Mouse (Mus musculus): ENCODE results near the gene Zfp853. TPM values are rescaled to one million over a fixed set of nuclear protein-coding genes. Genes with fewer than 3 reads are reported as not detected.

Zfp853 gene
- polyA plus RNA-seq, 1 experiment from 2014 or later, result 0.14 TPM

GRCm38 (mm10) chr5:143288378-143288911 lies 5.0 kb downstream of the Zfp853 start:
- no peak for DNase-seq (ENCODE audit: low spot score)

DNA sequence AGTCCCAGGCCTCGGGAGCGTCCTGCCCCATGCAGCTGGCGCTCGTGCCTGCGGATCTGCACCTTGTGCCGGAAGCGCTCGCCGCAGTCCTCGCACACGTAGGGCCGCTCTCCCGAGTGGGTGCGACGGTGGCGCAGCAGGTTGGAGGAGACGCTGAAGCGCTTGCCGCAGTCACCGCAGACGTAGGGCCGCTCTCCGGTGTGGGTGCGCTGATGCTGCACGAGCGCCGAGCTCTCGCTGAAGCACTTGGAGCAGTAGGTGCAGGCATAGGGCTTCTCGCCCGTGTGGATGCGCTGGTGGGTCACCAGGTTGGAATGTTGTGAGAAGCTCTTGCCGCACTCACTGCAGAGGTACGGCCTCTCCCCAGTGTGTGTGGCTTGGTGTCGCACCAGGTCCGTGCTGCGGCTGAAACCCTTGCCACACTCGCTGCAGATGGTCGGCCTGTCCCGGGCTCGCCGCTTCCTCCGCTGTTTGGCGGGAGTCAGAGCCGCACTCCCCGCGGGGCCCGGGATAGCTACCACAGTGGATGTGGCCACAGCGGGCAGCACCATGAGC lies 5.6 kb downstream of the Zfp853 start:
- no peaks in the 10 kb centered on the region for H3K36me3 ChIP-seq (ENCODE audit: insufficient read depth, low read length)
- peak overlapping the region; percentile 55 for H3K4me2 ChIP-seq (ENCODE audit: low read length)
- peaks cover 7% of the 10 kb centered on the region; the same call in 1 of the 2 replicates for H3K4me1 ChIP-seq (replicated peaks; ENCODE audit: insufficient read depth, low read length)
- no peak for TF ChIP-seq CTCF (IDR thresholded peaks at IDR 0.05; ENCODE audit: low read depth)
- H3K9me3 ChIP-seq (replicated peaks; ENCODE audit: low read length), result no peaks in the 10 kb centered on the region
- no peak for ATAC-seq (replicated peaks; ENCODE audit: low FRiP score, low read depth)
- no peak overlapping the region for H3K27ac ChIP-seq
- peaks cover 34% of the 10 kb centered on the region for H3K27me3 ChIP-seq (ENCODE audit: insufficient read depth, low read length)
- H3K4me3 ChIP-seq (replicated peaks; ENCODE audit: low read depth, low read length), result peak overlapping the region; percentile 26
- 0 out of 2 replicates have a peak overlapping the region, but pooled peaks have one; percentile 5 for H3K9ac ChIP-seq (ENCODE audit: low read depth, low read length)
- WGBS, result 4% methylated on average over 48 of the region's 48 CpGs
- DNase-seq (ENCODE audit: low spot score), result no peak

More at GRCm38 (mm10) chr5:143288378-143288911, 5.0 kb downstream of the Zfp853 start:
- H3K36me3 ChIP-seq (ENCODE audit: insufficient read depth, low read length), result no peaks in the 10 kb centered on the region
- peaks cover 13% of the 10 kb centered on the region; the same call in 1 of the 2 replicates for H3K4me1 ChIP-seq (replicated peaks; ENCODE audit: insufficient read depth, low read length)
- 15% methylated on average over 9 of the region's 9 CpGs for WGBS
- H3K9me3 ChIP-seq (replicated peaks; ENCODE audit: low read length), result no peaks in the 10 kb centered on the region
- H3K9ac ChIP-seq (ENCODE audit: low read depth, low read length), result no peak overlapping the region
- peak overlapping the region; percentile 26; the same call in 1 of the 2 replicates for H3K4me3 ChIP-seq (replicated peaks; ENCODE audit: low read depth, low read length)
- H3K27me3 ChIP-seq (ENCODE audit: insufficient read depth, low read length), result peaks cover 35% of the 10 kb centered on the region
- TF ChIP-seq CTCF (IDR thresholded peaks at IDR 0.05; ENCODE audit: low read depth), result no peak
- no peak for ATAC-seq (replicated peaks; ENCODE audit: low FRiP score, low read depth)
- peak overlapping the region; percentile 55 for H3K4me2 ChIP-seq (ENCODE audit: low read length)
- no peak overlapping the region for H3K27ac ChIP-seq

GRCm38 (mm10) chr5:143284762-143285161 lies 8.7 kb downstream of the Zfp853 start:
- Histone ChIP-seq H3K27me3 (ENCODE audit: insufficient read depth, low read length) (peaks cover 26% of the 10 kb centered on the region), H3K9me3 (replicated peaks; ENCODE audit: low read length) (no peaks in the 10 kb centered on the region), H3K27ac (no peak overlapping the region), H3K36me3 (ENCODE audit: insufficient read depth, low read length) (no peaks in the 10 kb centered on the region), H3K4me1 (replicated peaks; ENCODE audit: insufficient read depth, low read length) (peaks cover 5% of the 10 kb centered on the region; the same call in 1 of the 2 replicates), H3K9ac (ENCODE audit: low read depth, low read length) (no peak overlapping the region), H3K4me2 (ENCODE audit: low read length) (no peak overlapping the region), H3K4me3 (replicated peaks; ENCODE audit: low read depth, low read length) (no peak overlapping the region)
- 48% methylated on average over 6 of the region's 6 CpGs for WGBS
- peak; percentile 55 for TF ChIP-seq CTCF (IDR thresholded peaks at IDR 0.05; ENCODE audit: low read depth)
- ATAC-seq (replicated peaks; ENCODE audit: low FRiP score, low read depth) (no peak), DNase-seq (ENCODE audit: low spot score) (no peak)

DNA sequence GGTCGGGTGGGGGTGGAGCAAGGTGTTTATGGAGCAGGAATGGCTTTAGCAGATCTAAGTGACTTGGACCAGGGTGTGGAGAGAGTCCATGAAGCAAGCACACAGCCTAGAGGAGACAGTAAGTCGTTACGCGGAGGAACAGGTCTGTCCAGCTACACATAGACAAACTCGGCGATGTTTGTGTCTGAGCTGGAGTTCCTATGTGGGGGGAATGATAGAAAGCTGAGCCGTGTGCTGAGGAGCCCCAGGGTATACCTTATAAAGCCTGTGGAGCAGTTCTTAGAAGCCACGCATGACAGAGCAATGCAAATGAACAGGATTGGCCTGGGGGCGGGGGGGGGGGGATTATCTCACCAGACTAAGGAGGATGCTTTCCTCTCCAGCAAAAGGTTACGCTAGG lies 14.2 kb downstream of the Zfp853 start:
- Histone ChIP-seq H3K4me1 (replicated peaks; ENCODE audit: insufficient read depth, low read length) (no peaks in the 10 kb centered on the region), H3K4me2 (ENCODE audit: low read length) (no peak overlapping the region), H3K27ac (no peak overlapping the region), H3K4me3 (replicated peaks; ENCODE audit: low read depth, low read length) (no peak overlapping the region), H3K27me3 (ENCODE audit: insufficient read depth, low read length) (peaks cover 2% of the 10 kb centered on the region; the same call in 1 of the 2 replicates), H3K9me3 (replicated peaks; ENCODE audit: low read length) (no peaks in the 10 kb centered on the region), H3K9ac (ENCODE audit: low read depth, low read length) (no peak overlapping the region), H3K36me3 (ENCODE audit: insufficient read depth, low read length) (no peaks in the 10 kb centered on the region)
- DNase-seq (ENCODE audit: low spot score) (no peak), ATAC-seq (replicated peaks; ENCODE audit: low FRiP score, low read depth) (no peak)
- WGBS, result 25% methylated on average over 10 of the region's 10 CpGs
- TF ChIP-seq CTCF (IDR thresholded peaks at IDR 0.05; ENCODE audit: low read depth), result no peak

- Histone ChIP-seq H3K9me3 (replicated peaks; ENCODE audit: low read length) (no peaks in the 10 kb centered on the region), H3K4me1 (replicated peaks; ENCODE audit: insufficient read depth, low read length) (no peaks in the 10 kb centered on the region), H3K9ac (ENCODE audit: low read depth, low read length) (no peak overlapping the region), H3K27ac (no peak overlapping the region), H3K27me3 (ENCODE audit: insufficient read depth, low read length) (peaks cover 2% of the 10 kb centered on the region; the same call in 1 of the 2 replicates), H3K36me3 (ENCODE audit: insufficient read depth, low read length) (no peaks in the 10 kb centered on the region), H3K4me3 (replicated peaks; ENCODE audit: low read depth, low read length) (no peak overlapping the region), H3K4me2 (ENCODE audit: low read length) (no peak overlapping the region)
- DNase-seq (ENCODE audit: low spot score) (no peak), ATAC-seq (replicated peaks; ENCODE audit: low FRiP score, low read depth) (no peak)
- 52% methylated on average over 5 of the region's 5 CpGs for WGBS
- TF ChIP-seq CTCF (IDR thresholded peaks at IDR 0.05; ENCODE audit: low read depth), result no peak
Measured at GRCm38 (mm10) chr5:143275761-143276160, 17.7 kb downstream of the Zfp853 start.

- Histone ChIP-seq H3K4me1 (replicated peaks; ENCODE audit: insufficient read depth, low read length) (no peaks in the 10 kb centered on the region; the same call in 1 of the 2 replicates), H3K4me2 (ENCODE audit: low read length) (no peak overlapping the region), H3K9ac (ENCODE audit: low read depth, low read length) (no peak overlapping the region), H3K9me3 (replicated peaks; ENCODE audit: low read length) (no peaks in the 10 kb centered on the region), H3K4me3 (replicated peaks; ENCODE audit: low read depth, low read length) (no peak overlapping the region), H3K27ac (no peak overlapping the region), H3K36me3 (ENCODE audit: insufficient read depth, low read length) (no peaks in the 10 kb centered on the region), H3K27me3 (ENCODE audit: insufficient read depth, low read length) (peaks cover 2% of the 10 kb centered on the region; the same call in 1 of the 2 replicates)
- DNase-seq (ENCODE audit: low spot score) (no peak), ATAC-seq (replicated peaks; ENCODE audit: low FRiP score, low read depth) (no peak)
- TF ChIP-seq CTCF (IDR thresholded peaks at IDR 0.05; ENCODE audit: low read depth), result no peak
- WGBS, result 90% methylated on average over 16 of the region's 16 CpGs
Measured at GRCm38 (mm10) chr5:143272540-143273330, 20.7 kb downstream of the Zfp853 start.
